Mouse (Mus musculus) heart, postnatal 0 days (tissue): ENCODE data around the gene Lmx1a.

Experiments used
- CTCF ChIP-seq: IDR thresholded peaks from 2 replicates; pipeline ENCODE4 v1.5.1; 2016; ENCODE audit warnings: antibody characterized with exemption, control low read depth, low read depth
- EP300 ChIP-seq: IDR thresholded peaks from 2 replicates; pipeline ENCODE4 v1.6.1; 2016; ENCODE audit warnings: antibody characterized with exemption, low read depth

DNA sequence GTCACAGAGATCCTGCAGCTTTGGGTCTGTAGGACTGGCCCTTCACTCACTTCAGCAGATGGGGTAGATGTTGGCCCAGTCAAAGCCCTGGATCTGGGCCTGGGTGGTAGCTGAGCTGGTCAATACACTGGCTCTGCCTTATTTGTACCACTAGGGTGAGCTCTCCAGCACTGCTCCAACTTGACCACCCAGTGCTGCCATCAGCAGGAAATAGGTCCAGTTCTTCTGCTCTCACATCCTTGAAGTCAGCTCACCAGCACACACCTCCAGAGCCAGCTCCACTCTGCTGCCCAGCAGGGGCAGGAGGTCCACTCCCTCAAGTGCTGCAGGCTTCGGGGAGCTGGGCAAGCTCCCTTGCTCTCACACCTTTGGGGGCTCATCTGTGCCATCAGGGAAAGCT, 183.0 kb downstream of the Lmx1a start:
- TF ChIP-seq CTCF = no peak
- no peak for TF ChIP-seq EP300
